Mouse (Mus musculus): Measurements from ENCODE around the gene Atp1b1.

Gene Atp1b1

GRCm38 (mm10) chr1:164441408-164441974 lies 16.7 kb downstream of the Atp1b1 start:
- DNase-seq (ENCODE audit: low read depth in 2 of 2, low spot score in 2 of 2): no peak

GRCm38 (mm10) chr1:164440708-164441407 lies 17.3 kb downstream of the Atp1b1 start:
- no peak for DNase-seq (ENCODE audit: low read depth in 2 of 2, low spot score in 2 of 2)

- no peak for DNase-seq (ENCODE audit: low read depth in 2 of 2, low spot score in 2 of 2)
These were observed 17.9 kb downstream of the Atp1b1 start for GRCm38 (mm10) chr1:164440230-164440629.

- no peak for DNase-seq (ENCODE audit: low read depth in 2 of 2, low spot score in 2 of 2)
These were observed 21.4 kb downstream of the Atp1b1 start for GRCm38 (mm10) chr1:164436749-164437148.

GRCm38 (mm10) chr1:164434049-164434448 lies 24.1 kb downstream of the Atp1b1 start:
- no peak for DNase-seq (ENCODE audit: low read depth in 2 of 2, low spot score in 2 of 2)

- DNase-seq (ENCODE audit: low read depth in 2 of 2, low spot score in 2 of 2): no peak
These were observed 25.5 kb downstream of the Atp1b1 start for GRCm38 (mm10) chr1:164432649-164433048.

GRCm38 (mm10) chr1:164428644-164429043 lies 29.5 kb downstream of the Atp1b1 start:
- DNase-seq (ENCODE audit: low read depth in 2 of 2, low spot score in 2 of 2): no peak

- no peak for DNase-seq (ENCODE audit: low read depth in 2 of 2, low spot score in 2 of 2)
These were observed 30.4 kb downstream of the Atp1b1 start for GRCm38 (mm10) chr1:164427777-164428176.

GRCm38 (mm10) chr1:164426227-164426626 lies 31.9 kb downstream of the Atp1b1 start:
- DNase-seq (ENCODE audit: low read depth in 2 of 2, low spot score in 2 of 2): peak in 1 of 2 experiments; percentile 15

- DNase-seq (ENCODE audit: low read depth in 2 of 2, low spot score in 2 of 2): no peak
These were observed 37.4 kb downstream of the Atp1b1 start for GRCm38 (mm10) chr1:164420623-164421354.

- DNase-seq (ENCODE audit: low read depth in 2 of 2, low spot score in 2 of 2): no peak
These were observed 38.8 kb downstream of the Atp1b1 start for GRCm38 (mm10) chr1:164419401-164419800.

- DNase-seq (ENCODE audit: low read depth in 2 of 2, low spot score in 2 of 2): no peak
These were observed 39.8 kb downstream of the Atp1b1 start for GRCm38 (mm10) chr1:164418320-164418719.

- no peak for DNase-seq (ENCODE audit: low read depth in 2 of 2, low spot score in 2 of 2)
These were observed 40.6 kb downstream of the Atp1b1 start for GRCm38 (mm10) chr1:164417604-164418003.

- no peak for DNase-seq (ENCODE audit: low read depth in 2 of 2, low spot score in 2 of 2)
These were observed 41.3 kb downstream of the Atp1b1 start for GRCm38 (mm10) chr1:164416692-164417394.

- no peak for DNase-seq (ENCODE audit: low read depth in 2 of 2, low spot score in 2 of 2)
These were observed 42.8 kb downstream of the Atp1b1 start for GRCm38 (mm10) chr1:164415347-164415751.

- DNase-seq (ENCODE audit: low read depth in 2 of 2, low spot score in 2 of 2): peak in 1 of 2 experiments; percentile 26
These were observed 44.5 kb downstream of the Atp1b1 start for GRCm38 (mm10) chr1:164413608-164414007.

GRCm38 (mm10) chr1:164412906-164413305 lies 45.2 kb downstream of the Atp1b1 start:
- DNase-seq (ENCODE audit: low read depth in 2 of 2, low spot score in 2 of 2): no peak

GRCm38 (mm10) chr1:164411306-164411705 lies 46.8 kb downstream of the Atp1b1 start:
- no peak for DNase-seq (ENCODE audit: low read depth in 2 of 2, low spot score in 2 of 2)

GRCm38 (mm10) chr1:164408655-164409054 lies 49.5 kb downstream of the Atp1b1 start:
- DNase-seq (ENCODE audit: low read depth in 2 of 2, low spot score in 2 of 2): no peak

- no peak for DNase-seq (ENCODE audit: low read depth in 2 of 2, low spot score in 2 of 2)
These were observed 51.6 kb downstream of the Atp1b1 start for GRCm38 (mm10) chr1:164406506-164406905.

- DNase-seq (ENCODE audit: low read depth in 2 of 2, low spot score in 2 of 2): peak in 1 of 2 experiments; percentile 1
These were observed 52.8 kb downstream of the Atp1b1 start for GRCm38 (mm10) chr1:164405385-164405802.
